Mouse (Mus musculus): ENCODE measurements around the gene Gdf3. TPM values are rescaled to one million over a fixed set of nuclear protein-coding genes. Genes with fewer than 3 reads are reported as not detected.
"Not testable (repeated sequence)": the region's sequence is repeated elsewhere in the genome, so short reads cannot be mapped to it uniquely, and the experiment has no call there.

The Gdf3 gene
- polyA plus RNA-seq, 1 experiment, result not detected

DNA sequence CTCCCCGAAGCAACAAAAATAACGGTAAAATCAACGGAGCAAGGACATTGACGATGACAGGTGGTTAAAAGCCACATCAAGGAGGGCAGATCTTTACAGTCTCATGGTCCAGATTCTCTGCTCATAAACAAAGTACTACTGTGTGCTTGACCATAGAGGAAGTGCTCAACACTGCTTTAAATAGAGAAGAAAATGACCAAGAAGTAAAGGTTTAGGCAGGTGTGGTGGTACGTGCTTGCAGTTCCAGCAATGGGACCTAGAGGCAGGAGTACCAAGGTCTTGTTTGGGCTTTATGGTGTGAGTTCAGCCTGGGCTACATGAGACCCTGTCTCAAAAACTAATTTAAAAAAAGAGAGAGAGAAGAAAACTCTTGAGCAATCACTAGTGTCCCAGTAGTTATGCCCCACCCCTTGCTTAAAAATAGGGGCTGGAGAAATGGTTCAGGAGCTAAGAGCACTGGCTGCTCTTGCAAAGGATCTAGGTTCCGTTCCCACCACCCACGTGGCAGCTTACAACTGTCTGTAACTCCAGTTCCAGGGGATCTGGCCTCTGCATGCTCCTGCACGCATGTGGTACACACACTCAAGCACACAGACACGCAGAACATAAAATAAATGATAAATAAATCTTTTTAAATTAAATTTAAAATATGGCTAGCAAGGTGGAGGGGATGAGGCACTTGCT is 10.7 kb downstream of the Gdf3 start:
- Histone ChIP-seq H3K4me3 (ENCODE audit: insufficient read depth, low read length) (no peak overlapping the region), H3K4me1 (ENCODE audit: control insufficient read depth, insufficient read depth, low read length) (no peaks in the 10 kb centered on the region; the same call in 1 of the 2 replicates), H3K27ac (ENCODE audit: insufficient read depth, low read length) (no peak overlapping the region)
- TF ChIP-seq CTCF (IDR thresholded peaks at IDR 0.05; ENCODE audit: borderline replicate concordance, insufficient read depth, low read length) (no peak), POLR2A (IDR thresholded peaks at IDR 0.05; ENCODE audit: low read depth, low read length) (no peak)

GRCm38 (mm10) chr6:122598436-122598835 is 11.5 kb downstream of the Gdf3 start:
- Histone ChIP-seq H3K4me1 (ENCODE audit: control insufficient read depth, insufficient read depth, low read length) (no peaks in the 10 kb centered on the region; the same call in 1 of the 2 replicates), H3K27ac (ENCODE audit: insufficient read depth, low read length) (no peak overlapping the region), H3K4me3 (ENCODE audit: insufficient read depth, low read length) (no peak overlapping the region)
- TF ChIP-seq POLR2A (IDR thresholded peaks at IDR 0.05; ENCODE audit: low read depth, low read length) (no peak), CTCF (IDR thresholded peaks at IDR 0.05; ENCODE audit: borderline replicate concordance, insufficient read depth, low read length) (no peak)

DNA sequence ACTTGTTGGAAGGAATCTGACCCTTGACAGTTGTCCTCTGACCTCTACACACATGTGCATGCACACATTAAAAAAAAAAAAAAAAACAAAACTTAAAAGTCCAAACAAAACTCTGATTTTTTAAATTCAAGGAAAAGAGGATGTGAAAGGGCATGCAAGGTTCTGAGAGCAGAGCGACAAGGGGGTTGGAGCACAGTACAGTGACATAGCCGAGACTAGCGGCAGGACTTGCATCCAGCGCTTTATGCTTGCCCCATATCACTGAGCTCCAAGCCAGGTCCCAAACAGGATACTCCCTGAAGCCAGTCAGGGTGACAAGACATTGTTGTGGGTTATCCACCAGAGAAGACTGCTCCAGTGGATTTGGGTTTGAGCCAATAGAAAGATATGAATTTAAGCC is 11.9 kb downstream of the Gdf3 start:
- Histone ChIP-seq H3K27ac (ENCODE audit: insufficient read depth, low read length) (no peak overlapping the region), H3K4me1 (ENCODE audit: control insufficient read depth, insufficient read depth, low read length) (no peaks in the 10 kb centered on the region; the same call in 1 of the 2 replicates), H3K4me3 (ENCODE audit: insufficient read depth, low read length) (no peak overlapping the region)
- no peak for TF ChIP-seq POLR2A (IDR thresholded peaks at IDR 0.05; ENCODE audit: low read depth, low read length)
- no peak for TF ChIP-seq CTCF (IDR thresholded peaks at IDR 0.05; ENCODE audit: borderline replicate concordance, insufficient read depth, low read length)

DNA sequence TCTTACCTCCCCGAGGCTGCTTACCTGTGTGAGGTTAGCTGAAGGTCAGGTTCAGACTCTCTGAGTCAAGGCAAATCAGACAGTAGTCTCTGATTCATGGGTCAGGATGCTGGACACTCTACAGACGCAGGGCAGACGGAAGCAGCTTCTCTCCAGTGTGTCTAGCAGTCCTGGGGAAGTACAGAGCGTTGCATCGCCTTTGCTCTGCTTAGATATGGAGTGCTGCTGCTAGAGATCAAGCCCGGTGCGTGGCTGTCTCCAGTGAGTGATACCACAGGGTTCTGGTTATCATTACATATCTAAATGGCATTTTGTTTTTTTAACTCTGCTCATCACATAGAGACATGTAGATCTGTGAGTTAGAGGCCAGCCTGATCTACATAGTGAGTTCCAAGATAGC is 13.3 kb downstream of the Gdf3 start:
- Histone ChIP-seq H3K4me3 (ENCODE audit: insufficient read depth, low read length) (no peak overlapping the region), H3K4me1 (ENCODE audit: control insufficient read depth, insufficient read depth, low read length) (no peaks in the 10 kb centered on the region; the same call in 1 of the 2 replicates), H3K27ac (ENCODE audit: insufficient read depth, low read length) (no peak overlapping the region)
- TF ChIP-seq POLR2A (IDR thresholded peaks at IDR 0.05; ENCODE audit: low read depth, low read length) (no peak), CTCF (IDR thresholded peaks at IDR 0.05; ENCODE audit: borderline replicate concordance, insufficient read depth, low read length) (no peak)

- TF ChIP-seq CTCF (IDR thresholded peaks at IDR 0.05; ENCODE audit: borderline replicate concordance, insufficient read depth, low read length) (no peak), POLR2A (IDR thresholded peaks at IDR 0.05; ENCODE audit: low read depth, low read length) (no peak)
- no peak overlapping the region for H3K27ac ChIP-seq (ENCODE audit: insufficient read depth, low read length)
- H3K4me3 ChIP-seq (ENCODE audit: insufficient read depth, low read length), result no peak overlapping the region
- H3K4me1 ChIP-seq (ENCODE audit: control insufficient read depth, insufficient read depth, low read length), result no peaks in the 10 kb centered on the region; the same call in 1 of the 2 replicates
These were observed 14.2 kb downstream of the Gdf3 start for GRCm38 (mm10) chr6:122595637-122596036.

DNA sequence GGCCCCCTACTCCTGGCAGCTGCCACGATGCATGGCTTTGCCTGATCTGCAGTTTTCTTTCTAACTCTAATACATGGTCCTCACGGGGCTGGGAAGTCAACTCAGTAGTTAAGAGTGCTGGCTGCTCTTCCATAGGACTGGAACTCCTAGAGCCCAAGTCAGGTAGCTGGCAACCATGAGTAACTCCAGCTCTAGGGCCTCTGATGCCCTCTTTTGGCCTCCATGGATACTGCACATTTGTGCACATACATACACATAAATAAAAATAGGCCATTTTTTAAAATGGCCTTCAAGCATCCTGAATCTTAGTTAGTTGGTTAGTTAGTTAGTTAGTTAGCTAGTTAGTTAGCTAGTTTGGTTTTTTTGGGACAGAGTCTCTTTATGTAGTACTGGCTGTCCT is 17.0 kb downstream of the Gdf3 start:
- H3K4me1 ChIP-seq (ENCODE audit: control insufficient read depth, insufficient read depth, low read length), result no peaks in the 10 kb centered on the region
- TF ChIP-seq CTCF (IDR thresholded peaks at IDR 0.05; ENCODE audit: borderline replicate concordance, insufficient read depth, low read length), result no peak
- no peak for TF ChIP-seq POLR2A (IDR thresholded peaks at IDR 0.05; ENCODE audit: low read depth, low read length)
- H3K27ac ChIP-seq (ENCODE audit: insufficient read depth, low read length), result no peak overlapping the region
- no peak overlapping the region for H3K4me3 ChIP-seq (ENCODE audit: insufficient read depth, low read length)

GRCm38 (mm10) chr6:122591027-122591758 is 18.7 kb downstream of the Gdf3 start:
- TF ChIP-seq CTCF (IDR thresholded peaks at IDR 0.05; ENCODE audit: borderline replicate concordance, insufficient read depth, low read length) (no peak), POLR2A (IDR thresholded peaks at IDR 0.05; ENCODE audit: low read depth, low read length) (no peak)
- no peaks in the 10 kb centered on the region for H3K4me1 ChIP-seq (ENCODE audit: control insufficient read depth, insufficient read depth, low read length)
- H3K4me3 ChIP-seq (ENCODE audit: insufficient read depth, low read length), result no peak overlapping the region
- H3K27ac ChIP-seq (ENCODE audit: insufficient read depth, low read length), result no peak overlapping the region

- no peak overlapping the region for H3K27ac ChIP-seq (ENCODE audit: insufficient read depth, low read length)
- no peaks in the 10 kb centered on the region for H3K4me1 ChIP-seq (ENCODE audit: control insufficient read depth, insufficient read depth, low read length)
- H3K4me3 ChIP-seq (ENCODE audit: insufficient read depth, low read length), result no peak overlapping the region
- TF ChIP-seq CTCF (IDR thresholded peaks at IDR 0.05; ENCODE audit: borderline replicate concordance, insufficient read depth, low read length) (no peak), POLR2A (IDR thresholded peaks at IDR 0.05; ENCODE audit: low read depth, low read length) (no peak)
These were observed 30.8 kb downstream of the Gdf3 start for GRCm38 (mm10) chr6:122579086-122579485.

DNA sequence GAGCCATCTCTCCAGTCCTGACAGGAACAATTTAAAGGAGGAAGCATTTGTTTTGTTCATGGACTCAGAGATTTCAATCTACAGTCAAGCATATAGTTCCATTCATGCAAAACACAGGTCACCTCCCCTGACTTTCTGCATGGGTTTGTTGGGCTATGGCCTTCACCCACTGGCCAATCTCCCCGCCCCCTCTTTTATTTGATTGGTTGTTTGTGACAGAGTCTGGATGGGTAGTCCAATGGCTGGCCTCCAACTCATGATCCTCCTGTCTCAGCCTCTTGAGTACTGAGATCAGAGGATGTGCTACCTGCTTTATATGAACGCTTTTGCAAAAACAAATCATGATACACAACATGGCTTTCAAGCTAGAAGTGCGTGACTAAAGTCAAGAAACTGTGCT is 32.9 kb downstream of the Gdf3 start:
- no peak overlapping the region for H3K27ac ChIP-seq (ENCODE audit: insufficient read depth, low read length)
- no peaks in the 10 kb centered on the region for H3K4me1 ChIP-seq (ENCODE audit: control insufficient read depth, insufficient read depth, low read length)
- no peak overlapping the region for H3K4me3 ChIP-seq (ENCODE audit: insufficient read depth, low read length)
- no peak for TF ChIP-seq CTCF (IDR thresholded peaks at IDR 0.05; ENCODE audit: borderline replicate concordance, insufficient read depth, low read length)

DNA sequence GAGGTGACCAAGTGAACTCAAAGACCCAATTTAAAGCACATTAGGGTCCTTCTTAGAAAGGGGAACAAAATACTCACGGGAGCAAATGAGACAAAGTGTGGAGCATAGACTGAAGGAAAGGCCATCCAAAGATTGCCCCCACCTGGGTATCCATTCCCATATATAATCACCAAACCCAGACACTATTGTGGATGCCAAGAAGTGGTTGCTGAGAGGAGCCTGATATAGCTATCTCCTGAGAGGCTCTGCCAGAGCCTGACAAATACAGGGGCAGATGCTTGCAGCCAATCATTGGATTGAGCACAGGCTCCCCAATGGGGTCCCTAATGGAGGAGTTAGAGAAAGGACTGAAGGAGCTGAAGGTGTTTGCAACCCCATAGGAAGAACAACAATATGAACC is 34.9 kb downstream of the Gdf3 start:
- H3K27ac ChIP-seq (ENCODE audit: insufficient read depth, low read length); H3K4me3 ChIP-seq (ENCODE audit: insufficient read depth, low read length); H3K4me1 ChIP-seq (ENCODE audit: control insufficient read depth, insufficient read depth, low read length): not testable (repeated sequence)

Data from embryonic fibroblast, embryonic 13.5 days (primary cell).